Mouse (Mus musculus): ENCODE data around the gene Pla2g7. TPM values are rescaled to one million over a fixed set of nuclear protein-coding genes. Genes with fewer than 3 reads are reported as not detected.

Pla2g7 gene
- polyA plus RNA-seq, 1 experiment: 2.9 TPM

DNA sequence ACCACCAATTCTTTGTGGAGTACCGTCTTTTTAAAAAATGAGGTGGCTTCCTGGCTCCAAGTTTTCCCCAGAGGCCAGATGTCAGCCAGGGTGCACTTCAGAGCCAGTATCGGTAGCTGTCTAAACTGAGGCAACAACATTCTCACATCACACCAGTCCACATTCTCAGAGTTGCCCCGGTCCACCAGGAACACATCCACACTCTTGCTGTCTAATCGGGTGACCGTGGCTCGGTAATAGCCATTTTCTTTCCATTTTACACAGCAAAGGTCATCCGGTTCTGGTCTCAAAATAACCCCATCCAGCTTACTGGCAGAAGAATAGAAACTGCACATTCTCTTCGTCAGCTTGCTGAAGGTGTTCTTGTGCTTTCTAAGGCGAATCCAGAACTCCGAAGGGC lies 60.3 kb downstream of the Pla2g7 start:
- no peaks in the 10 kb centered on the region for H3K79me2 ChIP-seq (ENCODE audit: control insufficient read depth, insufficient read depth)
- no peaks in the 10 kb centered on the region for H3K36me3 ChIP-seq (ENCODE audit: control insufficient read depth, insufficient read depth)
- H3K4me3 ChIP-seq (ENCODE audit: insufficient read depth, poor library complexity, severe bottlenecking): no peak overlapping the region
- no peaks in the 10 kb centered on the region for H3K27me3 ChIP-seq (ENCODE audit: control insufficient read depth, insufficient read depth, insufficient read length)
- TF ChIP-seq FOSL1 (IDR thresholded peaks at IDR 0.05; ENCODE audit: insufficient read depth, low read length, poor library complexity, severe bottlenecking): no peak
- TF ChIP-seq CTCF (IDR thresholded peaks at IDR 0.05; ENCODE audit: control insufficient read depth, insufficient read depth, insufficient read length): no peak
- TF ChIP-seq MYOD1 (IDR thresholded peaks at IDR 0.05; ENCODE audit: control insufficient read depth, insufficient read length, low read depth): no peak
- TF ChIP-seq MYOG (IDR thresholded peaks at IDR 0.05; ENCODE audit: control insufficient read depth, extremely low read depth, insufficient read length): no peak
- no peak for TF ChIP-seq USF1 (IDR thresholded peaks at IDR 0.05; ENCODE audit: low read depth)
- TF ChIP-seq CEBPB (IDR thresholded peaks at IDR 0.05; ENCODE audit: low read depth): no peak
- no peak for TF ChIP-seq MAX (IDR thresholded peaks at IDR 0.05)
- H3K79me3 ChIP-seq (ENCODE audit: low read depth): no peaks in the 10 kb centered on the region
- no peak overlapping the region for H3ac ChIP-seq (ENCODE audit: control insufficient read depth, insufficient read length, low read depth)

DNA sequence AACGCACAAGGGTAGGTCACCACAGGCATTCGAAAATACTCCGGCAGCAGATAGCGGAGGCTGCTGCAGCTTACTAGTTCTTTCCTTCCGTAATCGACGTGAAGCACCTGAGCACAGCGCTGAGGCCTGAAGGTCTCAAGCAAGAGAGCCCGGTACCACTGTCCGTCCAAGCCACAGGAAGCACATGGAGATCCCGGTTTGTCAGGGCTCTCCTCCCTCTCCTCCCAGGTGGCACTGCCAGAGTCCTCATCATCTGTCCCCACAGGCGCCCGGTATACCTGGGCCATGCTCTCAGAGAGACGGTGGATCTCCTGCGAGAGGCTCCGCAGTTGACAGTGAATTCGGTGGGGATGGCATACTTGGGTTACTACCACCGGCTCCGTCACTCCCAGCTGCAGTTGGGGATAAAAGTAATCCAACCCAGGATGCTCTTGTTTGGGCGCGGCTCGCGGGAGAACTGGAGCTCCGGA lies 61.2 kb downstream of the Pla2g7 start:
- TF ChIP-seq FOSL1 (IDR thresholded peaks at IDR 0.05; ENCODE audit: insufficient read depth, low read length, poor library complexity, severe bottlenecking) (no peak), CTCF (IDR thresholded peaks at IDR 0.05; ENCODE audit: control insufficient read depth, insufficient read depth, insufficient read length) (no peak), MAX (IDR thresholded peaks at IDR 0.05) (no peak), CEBPB (IDR thresholded peaks at IDR 0.05; ENCODE audit: low read depth) (no peak), USF1 (IDR thresholded peaks at IDR 0.05; ENCODE audit: low read depth) (no peak), MYOD1 (IDR thresholded peaks at IDR 0.05; ENCODE audit: control insufficient read depth, insufficient read length, low read depth) (no peak), MYOG (IDR thresholded peaks at IDR 0.05; ENCODE audit: control insufficient read depth, extremely low read depth, insufficient read length) (no peak)
- Histone ChIP-seq H3ac (ENCODE audit: control insufficient read depth, insufficient read length, low read depth) (no peak overlapping the region), H3K4me3 (ENCODE audit: insufficient read depth, poor library complexity, severe bottlenecking) (no peak overlapping the region), H3K36me3 (ENCODE audit: control insufficient read depth, insufficient read depth) (no peaks in the 10 kb centered on the region), H3K27me3 (ENCODE audit: control insufficient read depth, insufficient read depth, insufficient read length) (no peaks in the 10 kb centered on the region), H3K79me3 (ENCODE audit: low read depth) (no peaks in the 10 kb centered on the region), H3K79me2 (ENCODE audit: control insufficient read depth, insufficient read depth) (no peaks in the 10 kb centered on the region)

DNA sequence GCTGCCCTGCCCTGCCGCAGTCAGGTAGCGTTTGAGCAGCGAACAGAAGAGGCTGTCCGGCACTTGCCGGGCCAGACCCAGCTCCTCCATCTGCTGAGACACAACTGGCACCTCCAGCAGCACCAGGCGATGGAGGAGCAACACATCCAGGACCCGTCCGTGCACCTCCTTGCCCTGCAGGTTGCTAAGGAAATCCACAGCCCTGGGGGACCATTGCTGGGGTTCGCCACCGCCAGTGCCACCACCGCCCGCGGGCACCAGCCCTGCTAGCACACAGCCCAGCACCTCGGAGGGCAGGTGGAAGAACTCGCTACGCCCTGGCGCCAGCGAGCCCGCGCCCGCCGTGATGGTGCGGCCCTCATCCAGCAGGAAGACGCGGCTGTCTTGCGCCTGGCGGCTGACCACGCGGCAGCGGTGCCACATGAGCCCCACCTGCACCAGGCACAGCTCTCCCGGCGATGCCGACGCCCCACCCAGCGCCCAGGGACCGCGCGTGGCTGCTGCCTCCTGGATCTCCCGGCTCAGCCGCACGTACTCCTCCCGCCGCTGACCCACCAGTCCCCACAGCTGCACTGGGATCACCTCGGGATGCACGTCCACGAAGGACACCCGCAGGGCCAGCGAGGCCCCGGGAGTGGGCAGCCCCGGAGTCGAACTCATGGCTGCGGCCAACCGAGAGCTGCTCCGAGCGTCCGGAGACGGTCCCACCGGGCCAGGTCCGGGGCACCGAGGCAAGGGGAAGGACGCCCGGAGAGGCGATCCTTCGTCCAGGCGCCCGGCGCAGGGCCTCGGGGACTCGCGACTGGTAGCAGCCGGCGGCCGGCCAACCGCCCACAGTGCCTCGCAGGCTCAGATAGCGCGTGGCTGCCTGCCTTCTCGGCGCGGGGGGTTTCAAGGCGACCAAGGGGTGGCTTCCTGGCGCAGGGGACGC lies 61.9 kb downstream of the Pla2g7 start, which contains the start of gene Tdrd6:
Tdrd6 (minus strand) TSS at position 804 of the 931 bp plus-strand sequence.
- Histone ChIP-seq H3ac (ENCODE audit: control insufficient read depth, insufficient read length, low read depth) (no peak within 1 kb of the TSS), H3K4me3 (ENCODE audit: insufficient read depth, poor library complexity, severe bottlenecking) (no peak within 1 kb of the TSS), H3K79me3 (ENCODE audit: low read depth) (no peaks in the 10 kb centered on the region), H3K36me3 (ENCODE audit: control insufficient read depth, insufficient read depth) (no peaks in the 10 kb centered on the region), H3K27me3 (ENCODE audit: control insufficient read depth, insufficient read depth, insufficient read length) (no peaks in the 10 kb centered on the region), H3K79me2 (ENCODE audit: control insufficient read depth, insufficient read depth) (no peaks in the 10 kb centered on the region)
- TF ChIP-seq FOSL1 (IDR thresholded peaks at IDR 0.05; ENCODE audit: insufficient read depth, low read length, poor library complexity, severe bottlenecking): no peak
- TF ChIP-seq MYOD1 (IDR thresholded peaks at IDR 0.05; ENCODE audit: control insufficient read depth, insufficient read length, low read depth): no peak
- no peak for TF ChIP-seq CEBPB (IDR thresholded peaks at IDR 0.05; ENCODE audit: low read depth)
- no peak for TF ChIP-seq USF1 (IDR thresholded peaks at IDR 0.05; ENCODE audit: low read depth)
- TF ChIP-seq CTCF (IDR thresholded peaks at IDR 0.05; ENCODE audit: control insufficient read depth, insufficient read depth, insufficient read length): no peak
- no peak for TF ChIP-seq MYOG (IDR thresholded peaks at IDR 0.05; ENCODE audit: control insufficient read depth, extremely low read depth, insufficient read length)
- no peak for TF ChIP-seq MAX (IDR thresholded peaks at IDR 0.05)

DNA sequence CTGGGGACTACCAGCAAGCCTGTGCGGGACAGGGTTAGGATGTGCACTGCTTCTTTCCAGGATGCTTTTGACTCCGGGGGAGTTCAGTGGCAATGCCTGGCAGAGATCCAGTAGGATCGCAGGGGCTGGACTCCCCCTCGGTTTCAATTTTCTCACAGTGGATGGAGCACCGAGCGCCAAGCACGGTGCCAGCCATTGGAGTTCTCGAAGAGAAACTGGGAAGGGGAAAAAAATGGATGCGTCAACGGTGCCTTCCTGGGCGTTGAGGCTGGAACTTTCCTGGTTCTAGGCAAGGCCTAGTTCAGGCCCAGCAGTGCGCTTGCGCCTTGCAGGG lies 62.5 kb downstream of the Pla2g7 start:
- TF ChIP-seq CTCF (IDR thresholded peaks at IDR 0.05; ENCODE audit: control insufficient read depth, insufficient read depth, insufficient read length): no peak
- no peak for TF ChIP-seq CEBPB (IDR thresholded peaks at IDR 0.05; ENCODE audit: low read depth)
- no peak for TF ChIP-seq MAX (IDR thresholded peaks at IDR 0.05)
- no peak for TF ChIP-seq USF1 (IDR thresholded peaks at IDR 0.05; ENCODE audit: low read depth)
- TF ChIP-seq FOSL1 (IDR thresholded peaks at IDR 0.05; ENCODE audit: insufficient read depth, low read length, poor library complexity, severe bottlenecking): no peak
- no peak for TF ChIP-seq MYOG (IDR thresholded peaks at IDR 0.05; ENCODE audit: control insufficient read depth, extremely low read depth, insufficient read length)
- Histone ChIP-seq H3K27me3 (ENCODE audit: control insufficient read depth, insufficient read depth, insufficient read length) (no peaks in the 10 kb centered on the region), H3K79me3 (ENCODE audit: low read depth) (no peaks in the 10 kb centered on the region), H3K4me3 (ENCODE audit: insufficient read depth, poor library complexity, severe bottlenecking) (no peak overlapping the region), H3ac (ENCODE audit: control insufficient read depth, insufficient read length, low read depth) (no peak overlapping the region), H3K79me2 (ENCODE audit: control insufficient read depth, insufficient read depth) (no peaks in the 10 kb centered on the region), H3K36me3 (ENCODE audit: control insufficient read depth, insufficient read depth) (no peaks in the 10 kb centered on the region)

DNA sequence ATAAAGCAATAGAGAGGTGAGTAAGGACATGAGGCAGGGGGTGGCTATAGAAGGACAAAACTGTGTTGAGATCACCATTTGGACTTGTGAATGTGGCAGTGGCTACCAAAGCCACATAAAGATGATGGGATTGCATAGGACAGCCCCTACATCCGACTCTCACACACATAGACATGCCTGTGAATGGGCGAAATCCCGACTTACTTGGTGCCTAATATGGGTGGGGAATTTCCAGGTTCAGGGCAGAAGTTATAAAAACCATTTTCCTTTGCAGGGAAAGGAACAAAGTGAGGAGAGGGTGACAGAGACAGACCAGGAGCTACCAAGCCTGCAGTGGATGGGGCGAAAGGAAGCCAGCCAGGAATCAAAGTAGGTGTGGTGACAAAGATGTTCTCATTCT lies 69.2 kb downstream of the Pla2g7 start:
- TF ChIP-seq MYOD1 (IDR thresholded peaks at IDR 0.05; ENCODE audit: control insufficient read depth, insufficient read length, low read depth) (no peak), FOSL1 (IDR thresholded peaks at IDR 0.05; ENCODE audit: insufficient read depth, low read length, poor library complexity, severe bottlenecking) (no peak), USF1 (IDR thresholded peaks at IDR 0.05; ENCODE audit: low read depth) (no peak), MAX (IDR thresholded peaks at IDR 0.05) (no peak), CEBPB (IDR thresholded peaks at IDR 0.05; ENCODE audit: low read depth) (no peak), MYOG (IDR thresholded peaks at IDR 0.05; ENCODE audit: control insufficient read depth, extremely low read depth, insufficient read length) (no peak), CTCF (IDR thresholded peaks at IDR 0.05; ENCODE audit: control insufficient read depth, insufficient read depth, insufficient read length) (no peak)
- Histone ChIP-seq H3K79me2 (ENCODE audit: control insufficient read depth, insufficient read depth) (no peaks in the 10 kb centered on the region), H3K27me3 (ENCODE audit: control insufficient read depth, insufficient read depth, insufficient read length) (no peaks in the 10 kb centered on the region), H3ac (ENCODE audit: control insufficient read depth, insufficient read length, low read depth) (no peak overlapping the region), H3K36me3 (ENCODE audit: control insufficient read depth, insufficient read depth) (no peaks in the 10 kb centered on the region), H3K79me3 (ENCODE audit: low read depth) (no peaks in the 10 kb centered on the region), H3K4me3 (ENCODE audit: insufficient read depth, poor library complexity, severe bottlenecking) (no peak overlapping the region)

Data from C2C12 (cell line).